Mouse (Mus musculus) testis, adult 2 months (tissue): ENCODE measurements around the gene Bpifb1.

ENCODE experiments used
- CTCF ChIP-seq: fragments of 200-500 bp; IDR thresholded peaks from 2 replicates; pipeline ENCODE4 v1.5.1; 2012; ENCODE audit warnings: low read depth, mild to moderate bottlenecking, inconsistent platforms, low read length, moderate library complexity; ENCODE audit not compliant: control insufficient read depth, insufficient read depth, insufficient replicate concordance
- POLR2A ChIP-seq: fragments of 200-500 bp; IDR thresholded peaks from 2 replicates; pipeline ENCODE4 v1.6.1; 2012; ENCODE audit warnings: low read depth, mild to moderate bottlenecking, inconsistent platforms, low read length, moderate library complexity; ENCODE audit not compliant: control insufficient read depth

GRCm38 (mm10) chr2:154185319-154185718 is 5.3 kb upstream of the Bpifb1 start:
- no peak for TF ChIP-seq CTCF
- no peak for TF ChIP-seq POLR2A
